Mouse (Mus musculus) liver, embryonic 14.5 days (tissue): ENCODE data around the gene 1700001C19Rik. TPM values are rescaled to one million over a fixed set of nuclear protein-coding genes. Genes with fewer than 3 reads are reported as not detected.
A peak's percentile ranks its signal among the peaks of the same experiment; 100 is the strongest.

Experiments used
- ATAC-seq: fragments of 200-750 bp; cut with Nextera tagmentation; 2 replicates; pipeline ENCODE4 v1.8.0; 2017; ENCODE audit warnings: moderate number of reproducible peaks, mild to moderate bottlenecking, moderate library complexity; ENCODE audit not compliant: insufficient read depth
- DNase-seq, 3 experiments: peaks; one replicate each; pipeline ENCODE4 v3.0.0-alpha.2; 2012 to 2013; ENCODE audit warnings: low read depth in 3 of 3, low spot score in 3 of 3
- H3K27ac ChIP-seq: fragments of 300-500 bp; sonication (generic); 2 replicates; pipeline ENCODE4 v1.5.1; 2014; ENCODE audit warnings: moderate library complexity, mild to moderate bottlenecking, control low read depth, inconsistent platforms
- H3K27me3 ChIP-seq: fragments of 300-500 bp; sonication (generic); 2 replicates; pipeline ENCODE4 v1.6.1; 2014; ENCODE audit warnings: mild to moderate bottlenecking, low read length, moderate library complexity; ENCODE audit not compliant: control insufficient read depth, insufficient read depth
- H3K36me3 ChIP-seq: fragments of 300-500 bp; sonication (generic); replicated peaks from 2 replicates; pipeline ENCODE4 v1.6.1; 2014; ENCODE audit warnings: low read depth; ENCODE audit not compliant: control insufficient read depth, insufficient read depth
- H3K4me1 ChIP-seq, 2 experiments: fragments of 200-500 bp in 1 of 2; fragments of 300-500 bp in 1 of 2; sonication (generic) in 1 of 2; replicated peaks; 2 replicates each; pipeline ENCODE4 v1.6.1; 2012 to 2014; ENCODE audit warnings: antibody characterized with exemption in 1 of 2, inconsistent platforms in 1 of 2, low read length in 1 of 2; ENCODE audit not compliant: control insufficient read depth in 2 of 2, insufficient read depth in 2 of 2
- H3K4me2 ChIP-seq: fragments of 300-500 bp; sonication (generic); 2 replicates; pipeline ENCODE4 v1.6.1; 2014; ENCODE audit warnings: low read depth, mild to moderate bottlenecking, control low read depth, moderate library complexity
- H3K4me3 ChIP-seq, 2 experiments: fragments of 200-500 bp in 1 of 2; fragments of 300-500 bp in 1 of 2; sonication (generic) in 1 of 2; 2 replicates each; pipeline ENCODE4 v1.5.1; 2012 to 2014; ENCODE audit warnings: low read depth in 2 of 2, low read length in 2 of 2, mild to moderate bottlenecking in 2 of 2, control low read depth in 1 of 2, inconsistent platforms in 1 of 2, moderate library complexity in 1 of 2; ENCODE audit not compliant: insufficient read depth in 1 of 2
- H3K9ac ChIP-seq: fragments of 300-500 bp; sonication (generic); replicated peaks from 2 replicates; pipeline ENCODE4 v1.6.1; 2014; ENCODE audit warnings: mild to moderate bottlenecking, control low read depth, moderate library complexity
- H3K9me3 ChIP-seq: fragments of 300-500 bp; sonication (generic); 2 replicates; pipeline ENCODE4 v1.6.1; 2016; ENCODE audit warnings: low read length, mixed read lengths; ENCODE audit not compliant: control insufficient read depth
- CTCF ChIP-seq: IDR thresholded peaks from 2 replicates; pipeline ENCODE4 v1.5.1; 2016; ENCODE audit warnings: antibody characterized with exemption, low read depth, control low read depth
- EP300 ChIP-seq: IDR thresholded peaks from 2 replicates; pipeline ENCODE4 v1.6.1; 2016; ENCODE audit warnings: antibody characterized with exemption, low read depth
- WGBS: fragments of 180-500 bp; shearing (Covaris S2); extraction: QIAGEN DNeasy Blood & Tissue Kit; methylation state at CpG from one replicate; pipeline ENCODE4 v1.1.7; 2014; ENCODE audit not compliant: insufficient replicate concordance; 5-methylcytosine and 5-hydroxymethylcytosine counted together
- polyA plus RNA-seq, 2 experiments: library from polyadenylated mRNA; depleted of rRNA in 1 of 2; stranded (reverse) in 1 of 2; unstranded in 1 of 2; fragments of >200 nt; fragmentation: Nextera tagmentation in 1 of 2; extraction: Ambion mirVana in 1 of 2; gene quantifications; 2 replicates each; pipeline versions ENCODE4 v1.2.1 to v1.2.3; 2012 to 2014

Gene 1700001C19Rik
- polyA plus RNA-seq, 2 experiments = 0.89 to 1.1 TPM

- WGBS = 34% methylated on average over 13 of the region's 14 CpGs
These were observed 30.9 kb upstream of the 1700001C19Rik start for GRCm38 (mm10) chr17:47468063-47468462.

GRCm38 (mm10) chr17:47467659-47468058 is 30.5 kb upstream of the 1700001C19Rik start:
- peaks cover 7% of the 10 kb centered on the region for H3K27me3 ChIP-seq
- peaks cover 0 to 10% of the 10 kb centered on the region in 2 experiments; a peak in 2 of 4 replicates for H3K4me1 ChIP-seq
- 59% methylated on average over 11 of the region's 11 CpGs for WGBS
- no peak overlapping the region for H3K9ac ChIP-seq
- H3K4me3 ChIP-seq = no peak overlapping the region
- DNase-seq (no peak), ATAC-seq (no peak)
- no peaks in the 10 kb centered on the region for H3K36me3 ChIP-seq
- H3K9me3 ChIP-seq = no peaks in the 10 kb centered on the region
- TF ChIP-seq CTCF = no peak
- no peak for TF ChIP-seq EP300
- no peak overlapping the region for H3K27ac ChIP-seq
- H3K4me2 ChIP-seq = 0 out of 2 replicates have a peak overlapping the region, but pooled peaks have one; percentile 54

More at GRCm38 (mm10) chr17:47468063-47468462, 30.9 kb upstream of the 1700001C19Rik start:
- no peaks in the 10 kb centered on the region for H3K9me3 ChIP-seq
- H3K4me2 ChIP-seq = peak overlapping the region; percentile 54
- H3K9ac ChIP-seq = no peak overlapping the region
- H3K36me3 ChIP-seq = no peaks in the 10 kb centered on the region
- DNase-seq (no peak), ATAC-seq (no peak)
- H3K4me1 ChIP-seq = peaks cover 0 to 13% of the 10 kb centered on the region in 2 experiments; a peak in 2 of 4 replicates
- no peak overlapping the region for H3K27ac ChIP-seq
- TF ChIP-seq EP300 = no peak
- TF ChIP-seq CTCF = no peak
- peak overlapping the region in 1 of 2 experiments; percentile 24; a peak in 2 of 4 replicates for H3K4me3 ChIP-seq
- H3K27me3 ChIP-seq = peaks cover 7% of the 10 kb centered on the region

- Histone ChIP-seq H3K4me2 (no peak overlapping the region), H3K9ac (no peak overlapping the region), H3K4me3 (no peak overlapping the region), H3K36me3 (no peaks in the 10 kb centered on the region), H3K9me3 (no peaks in the 10 kb centered on the region), H3K27ac (no peak overlapping the region), H3K27me3 (peaks cover 7% of the 10 kb centered on the region), H3K4me1 (peaks cover 0 to 11% of the 10 kb centered on the region in 2 experiments; a peak in 2 of 4 replicates)
- 54% methylated on average over 9 of the region's 9 CpGs for WGBS
- DNase-seq (no peak), ATAC-seq (no peak)
- TF ChIP-seq CTCF = no peak
- TF ChIP-seq EP300 = no peak
These were observed 29.1 kb upstream of the 1700001C19Rik start for GRCm38 (mm10) chr17:47466284-47466683.

GRCm38 (mm10) chr17:47465016-47465415 is 27.8 kb upstream of the 1700001C19Rik start:
- no peak for ATAC-seq
- Histone ChIP-seq H3K9ac (no peak overlapping the region), H3K36me3 (no peaks in the 10 kb centered on the region), H3K4me1 (peaks cover 0 to 11% of the 10 kb centered on the region in 2 experiments; a peak in 2 of 4 replicates), H3K27me3 (peaks cover 7% of the 10 kb centered on the region), H3K4me2 (no peak overlapping the region), H3K9me3 (no peaks in the 10 kb centered on the region), H3K4me3 (no peak overlapping the region), H3K27ac (no peak overlapping the region)
- no peak for DNase-seq
- WGBS = 51% methylated on average over 11 of the region's 11 CpGs
- TF ChIP-seq CTCF = no peak
- no peak for TF ChIP-seq EP300

- peak; percentile 61; the same call in 1 of the 2 replicates for ATAC-seq
These were observed 27.2 kb upstream of the 1700001C19Rik start for GRCm38 (mm10) chr17:47464248-47464965.

More at GRCm38 (mm10) chr17:47464248-47464965, 27.2 kb upstream of the 1700001C19Rik start:
- 55% methylated on average over 12 of the region's 12 CpGs for WGBS
- Histone ChIP-seq H3K4me3 (no peak overlapping the region), H3K27ac (no peak overlapping the region), H3K4me2 (peak overlapping the region; percentile 15; the same call in 1 of the 2 replicates), H3K9ac (no peak overlapping the region), H3K4me1 (peaks cover 0 to 14% of the 10 kb centered on the region in 2 experiments; a peak in 2 of 4 replicates), H3K9me3 (no peaks in the 10 kb centered on the region), H3K27me3 (peaks cover 7% of the 10 kb centered on the region), H3K36me3 (no peaks in the 10 kb centered on the region)
- TF ChIP-seq CTCF = no peak
- no peak for TF ChIP-seq EP300
- no peak for DNase-seq
